ENCODE assay signal across 7 mouse cellular contexts in the genomic region with DNA sequence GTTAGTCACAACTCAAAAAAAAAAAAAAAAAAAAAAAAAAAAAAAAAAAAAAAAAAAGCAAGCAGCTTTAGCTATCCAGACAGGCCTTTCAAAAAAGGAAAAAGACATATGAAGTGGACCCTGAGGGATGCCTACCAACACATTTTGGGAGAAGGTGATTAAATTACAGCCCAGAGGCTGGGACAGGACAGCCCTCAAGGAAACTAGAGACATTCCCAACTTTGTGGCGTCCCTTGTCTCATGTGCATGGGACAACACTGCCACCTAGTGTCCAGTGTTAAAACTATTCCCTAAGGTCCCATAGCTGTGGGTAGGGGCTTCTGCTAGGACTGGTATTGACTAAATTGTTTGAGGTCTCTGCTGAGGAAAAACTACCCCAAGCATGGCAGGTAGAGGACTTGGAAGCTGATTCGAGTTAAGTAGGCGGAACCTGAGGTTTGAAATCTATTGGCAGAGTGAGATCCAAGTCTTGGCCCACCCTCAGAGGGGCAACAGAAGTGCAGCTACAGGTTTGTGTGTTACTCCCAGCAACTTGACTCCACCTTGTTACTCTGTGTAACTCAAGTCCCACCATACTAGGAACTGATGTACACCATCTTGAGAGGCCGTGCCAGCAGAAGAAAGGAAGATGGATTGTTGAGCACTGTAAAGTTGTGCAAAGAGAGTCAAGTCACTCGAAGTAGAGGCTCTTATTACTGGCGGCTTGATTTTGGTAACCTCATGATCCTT. TPM values are rescaled to one million over a fixed set of nuclear protein-coding genes. Genes with fewer than 3 reads are reported as not detected.
DNase-seq lines count a peak whose midpoint lies in the region; ATAC-seq and TF ChIP-seq lines count a peak whose summit lies in the region.

No protein-coding gene starts in this region.

- no peaks in the 10 kb centered on the region for H3K4me1 ChIP-seq in ES-E14 (ENCODE audit: control insufficient read depth in 2 of 2, insufficient read depth in 2 of 2, low read length in 2 of 2, poor library complexity in 1 of 2)
- H3K4me1 ChIP-seq in heart, embryonic 11.5 days (ENCODE audit: control insufficient read depth, insufficient read depth, low read length) = no peaks in the 10 kb centered on the region
- no peaks in the 10 kb centered on the region for H3K4me1 ChIP-seq in lung, embryonic 14.5 days (ENCODE audit: insufficient read depth)

- ATAC-seq in heart, embryonic 11.5 days (replicated peaks; ENCODE audit: insufficient number of reproducible peaks, low FRiP score, low TSS enrichment) = 0 out of 2 replicates have a peak, but pooled peaks have one; percentile 42
- ATAC-seq in lung, embryonic 14.5 days (ENCODE audit: insufficient read depth) = peak; percentile 87

- DNase-seq in ES-E14 (ENCODE audit: low read depth, low spot score) = peak; percentile 74
- DNase-seq in adrenal gland, postnatal 10 days = peak; percentile 76
- peak; percentile 75 for DNase-seq in embryo, embryonic 9.5 days (ENCODE audit: extremely low spot score)
- DNase-seq in kidney, postnatal 36 days = peak; percentile 39 to 75
- DNase-seq in lung, embryonic 14.5 days = peak; percentile 93
- peak; percentile 64 to 75 for DNase-seq in right cerebral cortex, adult 2 months (ENCODE audit: low spot score in 2 of 2)

- no peak overlapping the region for H3K9ac ChIP-seq in ES-E14 (ENCODE audit: insufficient read depth, low read depth, low read length, poor library complexity, severe bottlenecking)
- H3K9ac ChIP-seq in heart, embryonic 11.5 days (ENCODE audit: low read depth, low read length) = no peak overlapping the region
- H3K9ac ChIP-seq in lung, embryonic 14.5 days = no peak overlapping the region

- no peaks in the 10 kb centered on the region for H3K9me3 ChIP-seq in ES-E14 (ENCODE audit: control insufficient read depth, insufficient read depth, low read depth, low read length)
- no peaks in the 10 kb centered on the region for H3K9me3 ChIP-seq in heart, embryonic 11.5 days (replicated peaks; ENCODE audit: control insufficient read depth, low read length)
- H3K9me3 ChIP-seq in lung, embryonic 14.5 days (ENCODE audit: low read depth, low read length) = no peaks in the 10 kb centered on the region

- no peak overlapping the region for H3K4me3 ChIP-seq in ES-E14 (ENCODE audit: insufficient read depth in 1 of 2, low read depth in 1 of 2, low read length in 2 of 2, poor library complexity in 1 of 2, severe bottlenecking in 1 of 2)
- no peak overlapping the region for H3K4me3 ChIP-seq in heart, embryonic 11.5 days (ENCODE audit: low read depth, low read length)
- no peak overlapping the region for H3K4me3 ChIP-seq in lung, embryonic 14.5 days (ENCODE audit: low read depth, low read length)

- no peak overlapping the region for H3K4me2 ChIP-seq in heart, embryonic 11.5 days
- no peak overlapping the region for H3K4me2 ChIP-seq in lung, embryonic 14.5 days

- no peaks in the 10 kb centered on the region for H3K27me3 ChIP-seq in heart, embryonic 11.5 days (ENCODE audit: control insufficient read depth, insufficient read depth, low read length)
- H3K27me3 ChIP-seq in lung, embryonic 14.5 days (ENCODE audit: insufficient read depth, low read length) = no peaks in the 10 kb centered on the region

- no peaks in the 10 kb centered on the region for H3K36me3 ChIP-seq in ES-E14 (ENCODE audit: control insufficient read depth, insufficient read depth, low read length, poor library complexity, severe bottlenecking)
- H3K36me3 ChIP-seq in heart, embryonic 11.5 days (ENCODE audit: control insufficient read depth, insufficient read depth, low read length) = no peaks in the 10 kb centered on the region
- no peaks in the 10 kb centered on the region for H3K36me3 ChIP-seq in lung, embryonic 14.5 days (ENCODE audit: insufficient read depth)

- H3K27ac ChIP-seq in ES-E14 (ENCODE audit: insufficient read depth, low read depth, low read length, poor library complexity, severe bottlenecking) = no peak overlapping the region
- no peak overlapping the region for H3K27ac ChIP-seq in heart, embryonic 11.5 days (ENCODE audit: low read depth, low read length)
- H3K27ac ChIP-seq in lung, embryonic 14.5 days (ENCODE audit: low read depth) = no peak overlapping the region

- TF ChIP-seq CTCF in lung, embryonic 14.5 days (IDR thresholded peaks at IDR 0.05; ENCODE audit: low read depth) = peak; percentile 94

- in situ Hi-C loops in ES-E14 (cut with MboI; ENCODE audit: low sequenced_read_pairs in 2 of 2, unreplicated experiment in 2 of 2) = loop anchor here in 1 of 2 experiments (10.0 kb wide), 1 partner anchor 279 kb away; no protein-coding TSS in a partner anchor

- WGBS in heart, embryonic 11.5 days (ENCODE audit: insufficient replicate concordance) = 39% methylated on average over 6 of the region's 6 CpGs
- 30% methylated on average over 6 of the region's 6 CpGs for WGBS in lung, embryonic 14.5 days

TF ChIP-seq in ES-E14, 5 proteins besides CTCF, POLR2A, EP300 and RAD21:
- TF ChIP-seq HCFC1 (IDR thresholded peaks at IDR 0.05; ENCODE audit: borderline replicate concordance, insufficient read depth, low read length) (no peak), ZC3H11A (IDR thresholded peaks at IDR 0.05; ENCODE audit: borderline replicate concordance, low read depth, low read length) (peak; percentile 73; the same call in 1 of the 2 replicates), CHD2 (IDR thresholded peaks at IDR 0.05; ENCODE audit: low read depth, low read length) (no peak), MAFK (IDR thresholded peaks at IDR 0.05; ENCODE audit: insufficient read depth, low read depth, low read length) (no peak), ZNF384 (IDR thresholded peaks at IDR 0.05; ENCODE audit: low read depth, low read length) (peak; percentile 93)
TF ChIP-seq in ES-E14: peak in this region for 2.

RNA-seq across cellular contexts. Expression of gene Pappa2, which starts 26.6 kb away (rescaled TPM):
- total RNA-seq in ES-E14 (2012; rRNA removed) = 0.11 TPM in 1 of 2 replicates, not detected in the other
- total RNA-seq in adrenal gland, postnatal 10 days (2021) = under 1 TPM; 0.18 to 0.30 TPM
- 0.14 TPM in 2 replicates for polyA plus RNA-seq in heart, embryonic 11.5 days (2014; fragmentation: Nextera tagmentation; extraction: Ambion mirVana)
- polyA plus RNA-seq in lung, embryonic 14.5 days (2014; fragmentation: Nextera tagmentation; extraction: Ambion mirVana) = 2.1 and 2.7 TPM in 2 replicates
